Mouse (Mus musculus) lung, postnatal 0 days (tissue): ENCODE data around the gene Aco1.

ENCODE experiments used
- CTCF ChIP-seq: IDR thresholded peaks from 2 replicates; pipeline ENCODE4 v1.5.1; 2016; ENCODE audit warnings: antibody characterized with exemption, mild to moderate bottlenecking
- EP300 ChIP-seq: IDR thresholded peaks from 2 replicates; pipeline ENCODE4 v1.6.1; 2016; ENCODE audit warnings: antibody characterized with exemption, mild to moderate bottlenecking, control low read depth

- TF ChIP-seq EP300 (no peak), CTCF (peak; percentile 87)
These were observed 39.9 kb downstream of the Aco1 start for GRCm38 (mm10) chr4:40182651-40183320.
